Mouse (Mus musculus): Measurements from ENCODE around the gene Corin. TPM values are rescaled to one million over a fixed set of nuclear protein-coding genes. Genes with fewer than 3 reads are reported as not detected.

Gene Corin
- polyA plus RNA-seq, 1 experiment: not detected

- H3K4me2 ChIP-seq (ENCODE audit: low read depth): no peak overlapping the region
- no peak for TF ChIP-seq SRF (IDR thresholded peaks at IDR 0.05; ENCODE audit: control insufficient read depth, insufficient read length, low read depth)
- TF ChIP-seq POLR2AphosphoS2 (IDR thresholded peaks at IDR 0.05; ENCODE audit: insufficient read length, low read depth): no peak
Observed at GRCm38 (mm10) chr5:72425342-72426010, 78.8 kb downstream of the Corin start.

DNA sequence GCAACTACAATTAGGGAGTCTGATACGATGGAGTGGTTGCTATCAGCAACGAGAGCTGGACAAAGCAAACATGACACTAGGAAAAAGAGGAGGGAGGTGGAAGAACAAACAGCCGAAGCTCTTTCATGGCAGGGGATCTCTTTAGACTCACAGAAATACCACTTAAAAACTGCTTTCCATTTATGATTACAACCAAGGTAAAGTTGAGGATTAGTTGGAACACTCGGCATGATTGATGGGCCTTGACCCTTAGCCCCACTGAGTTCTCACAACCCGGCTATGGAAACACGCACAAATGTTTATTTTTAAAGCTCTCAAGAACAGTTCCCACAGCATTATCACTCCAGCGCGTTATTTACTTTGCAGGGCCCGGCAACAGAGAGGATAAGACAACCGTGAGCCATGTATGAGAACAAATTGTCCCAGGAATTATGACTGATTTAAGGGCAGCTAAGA lies 92.4 kb downstream of the Corin start:
- Histone ChIP-seq H3K27me3 (ENCODE audit: control insufficient read depth, insufficient read depth, insufficient read length) (no peaks in the 10 kb centered on the region), H3K4me2 (ENCODE audit: low read depth) (no peak overlapping the region), H3K36me3 (ENCODE audit: control insufficient read depth, insufficient read depth) (no peaks in the 10 kb centered on the region), H3K79me2 (ENCODE audit: control insufficient read depth, insufficient read depth) (no peaks in the 10 kb centered on the region), H3K4me3 (no peak overlapping the region), H3ac (ENCODE audit: control insufficient read depth, insufficient read length) (no peak overlapping the region)
- TF ChIP-seq TCF3 (IDR thresholded peaks at IDR 0.05; ENCODE audit: insufficient read length, low read depth): no peak
- TF ChIP-seq USF1 (IDR thresholded peaks at IDR 0.05; ENCODE audit: low read depth): no peak

More at GRCm38 (mm10) chr5:72425342-72426010, 78.8 kb downstream of the Corin start:
- H3ac ChIP-seq (ENCODE audit: control insufficient read depth, insufficient read length): no peak overlapping the region
- H3K36me3 ChIP-seq (ENCODE audit: control insufficient read depth, insufficient read depth): no peaks in the 10 kb centered on the region
- no peaks in the 10 kb centered on the region for H3K27me3 ChIP-seq (ENCODE audit: control insufficient read depth, insufficient read depth, insufficient read length)
- no peaks in the 10 kb centered on the region for H3K79me2 ChIP-seq (ENCODE audit: control insufficient read depth, insufficient read depth)
- H3K4me3 ChIP-seq: no peak overlapping the region

GRCm38 (mm10) chr5:72410841-72411240 lies 93.4 kb downstream of the Corin start:
- no peak overlapping the region for H3K4me2 ChIP-seq (ENCODE audit: low read depth)
- no peaks in the 10 kb centered on the region for H3K36me3 ChIP-seq (ENCODE audit: control insufficient read depth, insufficient read depth)
- no peak overlapping the region for H3ac ChIP-seq (ENCODE audit: control insufficient read depth, insufficient read length)
- H3K27me3 ChIP-seq (ENCODE audit: control insufficient read depth, insufficient read depth, insufficient read length): no peaks in the 10 kb centered on the region
- H3K4me3 ChIP-seq: no peak overlapping the region
- TF ChIP-seq SRF (IDR thresholded peaks at IDR 0.05; ENCODE audit: control insufficient read depth, insufficient read length, low read depth): no peak
- TF ChIP-seq TCF3 (IDR thresholded peaks at IDR 0.05; ENCODE audit: insufficient read length, low read depth): no peak
- TF ChIP-seq POLR2A (IDR thresholded peaks at IDR 0.05; ENCODE audit: insufficient read length, low read depth): no peak
- TF ChIP-seq CEBPB (IDR thresholded peaks at IDR 0.05; ENCODE audit: insufficient read depth, poor library complexity, severe bottlenecking): no peak
- TF ChIP-seq MYOD1 (IDR thresholded peaks at IDR 0.05; ENCODE audit: control insufficient read depth in 1 of 3, insufficient read length in 2 of 3, low read depth in 2 of 3): no peak
- TF ChIP-seq E2F4 (IDR thresholded peaks at IDR 0.05; ENCODE audit: insufficient read depth): no peak
- no peak for TF ChIP-seq MAX (IDR thresholded peaks at IDR 0.05; ENCODE audit: low read depth)
- TF ChIP-seq REST (IDR thresholded peaks at IDR 0.05; ENCODE audit: insufficient read depth, insufficient read length): no peak
- no peak for TF ChIP-seq POLR2AphosphoS2 (IDR thresholded peaks at IDR 0.05; ENCODE audit: insufficient read length, low read depth)
- no peak for TF ChIP-seq TCF12 (IDR thresholded peaks at IDR 0.05; ENCODE audit: insufficient read depth, poor library complexity, severe bottlenecking)
- TF ChIP-seq USF1 (IDR thresholded peaks at IDR 0.05; ENCODE audit: low read depth): no peak
- no peak for TF ChIP-seq MYOG (IDR thresholded peaks at IDR 0.05; ENCODE audit: control insufficient read depth in 1 of 3, insufficient read depth in 1 of 3, insufficient read length in 2 of 3, low read depth in 2 of 3)
- H3K79me2 ChIP-seq (ENCODE audit: control insufficient read depth, insufficient read depth): no peaks in the 10 kb centered on the region

DNA sequence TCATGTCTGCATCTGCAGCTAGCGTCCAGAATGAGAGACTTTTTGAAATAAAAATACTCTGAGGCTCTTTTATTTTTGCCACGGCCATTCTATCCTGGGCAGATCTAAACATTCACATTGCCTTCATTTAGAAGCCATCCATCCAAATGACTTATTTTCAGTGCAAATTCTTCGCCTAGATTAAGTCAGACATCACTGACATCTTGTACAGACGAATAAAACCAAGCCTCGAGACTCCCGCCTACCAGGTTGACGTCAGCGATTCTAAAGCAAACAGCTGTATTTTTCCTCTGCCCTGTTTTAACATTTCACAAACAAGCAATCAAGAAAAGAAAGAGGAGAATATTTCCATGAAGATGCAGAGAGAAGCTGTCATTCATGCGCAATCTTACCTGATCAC lies 100.9 kb downstream of the Corin start:
- H3K36me3 ChIP-seq (ENCODE audit: control insufficient read depth, insufficient read depth): no peaks in the 10 kb centered on the region
- H3K79me2 ChIP-seq (ENCODE audit: control insufficient read depth, insufficient read depth): no peaks in the 10 kb centered on the region
- no peak overlapping the region for H3K4me3 ChIP-seq
- H3ac ChIP-seq (ENCODE audit: control insufficient read depth, insufficient read length): no peak overlapping the region
- H3K27me3 ChIP-seq (ENCODE audit: control insufficient read depth, insufficient read depth, insufficient read length): no peaks in the 10 kb centered on the region
- TF ChIP-seq TCF3 (IDR thresholded peaks at IDR 0.05; ENCODE audit: insufficient read length, low read depth): no peak
- no peak for TF ChIP-seq POLR2A (IDR thresholded peaks at IDR 0.05; ENCODE audit: insufficient read length, low read depth)
- TF ChIP-seq USF1 (IDR thresholded peaks at IDR 0.05; ENCODE audit: low read depth): no peak
- no peak for TF ChIP-seq REST (IDR thresholded peaks at IDR 0.05; ENCODE audit: insufficient read depth, insufficient read length)
- no peak for TF ChIP-seq MYOG (IDR thresholded peaks at IDR 0.05; ENCODE audit: control insufficient read depth in 1 of 3, insufficient read depth in 1 of 3, insufficient read length in 2 of 3, low read depth in 2 of 3)
- no peak for TF ChIP-seq MYOD1 (IDR thresholded peaks at IDR 0.05; ENCODE audit: control insufficient read depth in 1 of 3, insufficient read length in 2 of 3, low read depth in 2 of 3)
- no peak for TF ChIP-seq E2F4 (IDR thresholded peaks at IDR 0.05; ENCODE audit: insufficient read depth)
- TF ChIP-seq MAX (IDR thresholded peaks at IDR 0.05; ENCODE audit: low read depth): no peak
- no peak for TF ChIP-seq TCF12 (IDR thresholded peaks at IDR 0.05; ENCODE audit: insufficient read depth, poor library complexity, severe bottlenecking)
- no peak for TF ChIP-seq POLR2AphosphoS2 (IDR thresholded peaks at IDR 0.05; ENCODE audit: insufficient read length, low read depth)
- TF ChIP-seq CEBPB (IDR thresholded peaks at IDR 0.05; ENCODE audit: insufficient read depth, poor library complexity, severe bottlenecking): no peak
- TF ChIP-seq SRF (IDR thresholded peaks at IDR 0.05; ENCODE audit: control insufficient read depth, insufficient read length, low read depth): no peak
- H3K4me2 ChIP-seq (ENCODE audit: low read depth): no peak overlapping the region

- TF ChIP-seq SRF (IDR thresholded peaks at IDR 0.05; ENCODE audit: control insufficient read depth, insufficient read length, low read depth): no peak
- no peak for TF ChIP-seq REST (IDR thresholded peaks at IDR 0.05; ENCODE audit: insufficient read depth, insufficient read length)
- no peak for TF ChIP-seq TCF3 (IDR thresholded peaks at IDR 0.05; ENCODE audit: insufficient read length, low read depth)
- TF ChIP-seq CEBPB (IDR thresholded peaks at IDR 0.05; ENCODE audit: insufficient read depth, poor library complexity, severe bottlenecking): no peak
- TF ChIP-seq MYOD1 (IDR thresholded peaks at IDR 0.05; ENCODE audit: control insufficient read depth in 1 of 3, insufficient read length in 2 of 3, low read depth in 2 of 3): no peak
- TF ChIP-seq USF1 (IDR thresholded peaks at IDR 0.05; ENCODE audit: low read depth): no peak
- TF ChIP-seq MAX (IDR thresholded peaks at IDR 0.05; ENCODE audit: low read depth): no peak
- H3K79me2 ChIP-seq (ENCODE audit: control insufficient read depth, insufficient read depth): no peaks in the 10 kb centered on the region
- H3K4me2 ChIP-seq (ENCODE audit: low read depth): no peak overlapping the region
- no peaks in the 10 kb centered on the region for H3K27me3 ChIP-seq (ENCODE audit: control insufficient read depth, insufficient read depth, insufficient read length)
- H3ac ChIP-seq (ENCODE audit: control insufficient read depth, insufficient read length): no peak overlapping the region
- no peaks in the 10 kb centered on the region for H3K36me3 ChIP-seq (ENCODE audit: control insufficient read depth, insufficient read depth)
- H3K4me3 ChIP-seq: no peak overlapping the region
Observed at GRCm38 (mm10) chr5:72402913-72403312, 101.4 kb downstream of the Corin start.
